Mouse (Mus musculus) right cerebral cortex, postnatal 14 days (tissue): ENCODE results near the gene Nudt6.

Source experiments
- DNase-seq: peaks from one replicate; pipeline ENCODE4 v3.0.0; 2022

Nudt6 gene

GRCm38 (mm10) chr3:37420072-37420471 is at the start of gene Nudt6:
Nudt6 (minus strand) TSS chr3:37420211.
- DNase-seq: peak; percentile 96

- no peak for DNase-seq
Observed at GRCm38 (mm10) chr3:37469353-37469752, 49.3 kb upstream of the Nudt6 start.

- DNase-seq: no peak
Observed at GRCm38 (mm10) chr3:37468170-37468569, 48.2 kb upstream of the Nudt6 start.

GRCm38 (mm10) chr3:37455992-37456391 is 36.0 kb upstream of the Nudt6 start:
- no peak for DNase-seq

GRCm38 (mm10) chr3:37443409-37443808 is 23.4 kb upstream of the Nudt6 start:
- DNase-seq: no peak

- no peak for DNase-seq
Observed at GRCm38 (mm10) chr3:37439770-37440169, 19.8 kb upstream of the Nudt6 start.

- no peak for DNase-seq
Observed at GRCm38 (mm10) chr3:37430359-37430758, 10.3 kb upstream of the Nudt6 start.

GRCm38 (mm10) chr3:37426069-37426468 is 6.1 kb upstream of the Nudt6 start:
- no peak for DNase-seq

- DNase-seq: no peak
Observed at GRCm38 (mm10) chr3:37421179-37421578, 1.2 kb upstream of the Nudt6 start.

- DNase-seq: peak; percentile 17
Observed at GRCm38 (mm10) chr3:37420641-37421040, 630 bp upstream of the Nudt6 start.

GRCm38 (mm10) chr3:37419458-37419991 is 486 bp downstream of the Nudt6 start, which contains the start of gene Spata5:
Spata5 (plus strand) TSS chr3:37419896.
- peak; percentile 99 for DNase-seq

GRCm38 (mm10) chr3:37418961-37419457 is 1.0 kb downstream of the Nudt6 start:
- peak; percentile 69 for DNase-seq

GRCm38 (mm10) chr3:37418341-37418740 is 1.7 kb downstream of the Nudt6 start:
- DNase-seq: no peak

- peak; percentile 91 for DNase-seq
Observed at GRCm38 (mm10) chr3:37414413-37414960, 5.5 kb downstream of the Nudt6 start.

- DNase-seq: no peak
Observed at GRCm38 (mm10) chr3:37413446-37413845, 6.6 kb downstream of the Nudt6 start.

GRCm38 (mm10) chr3:37407598-37407997 is 12.4 kb downstream of the Nudt6 start:
- DNase-seq: no peak

GRCm38 (mm10) chr3:37401729-37402610 is 18.0 kb downstream of the Nudt6 start:
- no peak for DNase-seq

GRCm38 (mm10) chr3:37398661-37399395 is 21.2 kb downstream of the Nudt6 start:
- no peak for DNase-seq

GRCm38 (mm10) chr3:37397646-37398045 is 22.4 kb downstream of the Nudt6 start:
- no peak for DNase-seq

- no peak for DNase-seq
Observed at GRCm38 (mm10) chr3:37396930-37397608, 22.9 kb downstream of the Nudt6 start.

GRCm38 (mm10) chr3:37387310-37387709 is 32.7 kb downstream of the Nudt6 start:
- DNase-seq: no peak

GRCm38 (mm10) chr3:37383096-37383765 is 36.8 kb downstream of the Nudt6 start:
- no peak for DNase-seq
